Mouse (Mus musculus) neural tube, embryonic 11.5 days (tissue): ENCODE measurements around the gene Dis3l. TPM values are rescaled to one million over a fixed set of nuclear protein-coding genes. Genes with fewer than 3 reads are reported as not detected.
"Not testable (repeated sequence)": the region's sequence is repeated elsewhere in the genome, so short reads cannot be mapped to it uniquely, and the experiment has no call there.

Source experiments
- ATAC-seq: fragments of 200-750 bp; cut with Nextera tagmentation; 2 replicates; pipeline ENCODE4 v1.8.0; 2017; ENCODE audit warnings: moderate number of reproducible peaks, mild to moderate bottlenecking, moderate TSS enrichment, moderate library complexity; ENCODE audit not compliant: insufficient read depth, low FRiP score, low TSS enrichment
- DNase-seq: peaks from one replicate; pipeline ENCODE4 v3.0.0-alpha.2; 2015; ENCODE audit warnings: low spot score
- H3K27ac ChIP-seq: fragments of 300-500 bp; sonication (generic); 2 replicates; pipeline ENCODE4 v1.5.1; 2014; ENCODE audit warnings: low read depth, mild to moderate bottlenecking, low read length
- H3K27me3 ChIP-seq: fragments of 300-500 bp; sonication (generic); 2 replicates; pipeline ENCODE4 v1.6.1; 2014; ENCODE audit warnings: mild to moderate bottlenecking, low read length, mixed read lengths; ENCODE audit not compliant: control insufficient read depth, insufficient read depth
- H3K36me3 ChIP-seq: fragments of 300-500 bp; sonication (generic); 2 replicates; pipeline ENCODE4 v1.6.1; 2014; ENCODE audit warnings: mild to moderate bottlenecking, low read length, moderate library complexity, mixed read lengths; ENCODE audit not compliant: control insufficient read depth, insufficient read depth
- H3K4me1 ChIP-seq: fragments of 300-500 bp; sonication (generic); 2 replicates; pipeline ENCODE4 v1.6.1; 2014; ENCODE audit warnings: low read length, mixed read lengths; ENCODE audit not compliant: control insufficient read depth, insufficient read depth
- H3K4me2 ChIP-seq: fragments of 300-500 bp; sonication (generic); 2 replicates; pipeline ENCODE4 v1.6.1; 2014; ENCODE audit warnings: low read depth, mild to moderate bottlenecking, moderate library complexity
- H3K4me3 ChIP-seq: fragments of 300-500 bp; sonication (generic); 2 replicates; pipeline ENCODE4 v1.5.1; 2014; ENCODE audit warnings: low read depth, low read length
- H3K9ac ChIP-seq: fragments of 300-500 bp; sonication (generic); 2 replicates; pipeline ENCODE4 v1.6.1; 2014; ENCODE audit warnings: mild to moderate bottlenecking, low read length
- H3K9me3 ChIP-seq: fragments of 300-500 bp; sonication (generic); 2 replicates; pipeline ENCODE4 v1.6.1; 2016; ENCODE audit warnings: low read length; ENCODE audit not compliant: control insufficient read depth
- WGBS: fragments of 180-500 bp; shearing (Covaris S2); extraction: QIAGEN DNeasy Blood & Tissue Kit; methylation state at CpG from one replicate; pipeline ENCODE4 v1.1.7; 2014; 5-methylcytosine and 5-hydroxymethylcytosine counted together
- polyA plus RNA-seq: library from polyadenylated mRNA; unstranded; fragments of >200 nt; fragmentation: Nextera tagmentation; extraction: Ambion mirVana; gene quantifications from 2 replicates; pipeline ENCODE4 v1.2.1, GENCODE M21; 2014

The Dis3l gene
- polyA plus RNA-seq, 1 experiment from 2014 or later, result 25.4 TPM

DNA sequence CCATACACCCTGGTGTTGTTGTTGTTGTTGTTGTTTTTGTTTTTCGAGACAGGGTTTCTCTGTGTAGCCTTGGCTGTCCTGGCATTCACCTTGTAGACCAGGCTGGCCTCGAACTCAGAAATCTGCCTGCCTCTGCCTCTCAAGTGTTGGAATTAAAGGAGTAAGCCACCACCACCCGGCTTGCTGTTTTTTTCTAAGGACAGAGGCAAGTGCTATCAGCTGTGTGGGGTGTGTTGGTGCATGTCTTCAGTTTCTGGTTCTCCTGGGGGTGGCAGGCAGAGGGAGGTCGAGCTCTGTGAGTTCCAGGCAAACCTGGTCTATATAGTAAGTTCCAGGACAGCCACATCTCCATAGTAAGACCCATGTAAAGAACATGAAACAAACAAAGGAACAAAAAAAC is 66.8 kb downstream of the Dis3l start:
- Histone ChIP-seq H3K4me3 (no peak overlapping the region), H3K27me3 (no peaks in the 10 kb centered on the region), H3K9me3 (no peaks in the 10 kb centered on the region), H3K27ac (no peak overlapping the region), H3K36me3 (no peaks in the 10 kb centered on the region), H3K4me1 (no peaks in the 10 kb centered on the region), H3K4me2 (no peak overlapping the region), H3K9ac (no peak overlapping the region)
- DNase-seq (no peak), ATAC-seq (no peak)
- WGBS, result 85% methylated on average over 4 of the region's 4 CpGs

DNA sequence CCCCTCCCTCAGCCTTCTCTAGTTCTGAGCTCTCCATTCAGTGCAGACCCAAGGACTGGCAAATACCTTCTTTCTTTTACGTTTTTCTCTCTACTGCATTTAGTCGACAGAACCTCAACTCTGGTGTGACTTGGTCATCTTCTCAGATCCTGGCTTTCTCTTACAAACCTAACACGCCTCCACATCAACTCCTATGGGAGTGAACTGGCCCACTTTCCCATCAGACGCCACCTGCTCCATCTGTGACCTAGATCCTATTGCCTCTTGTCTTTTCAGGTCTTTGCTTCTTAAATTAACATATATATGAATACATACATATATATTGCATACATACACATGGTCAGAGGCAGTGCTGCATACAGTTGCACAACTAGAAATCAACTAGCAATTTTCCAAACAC is 67.3 kb downstream of the Dis3l start:
- DNase-seq, result no peak
- Histone ChIP-seq H3K4me3 (no peak overlapping the region), H3K4me2 (no peak overlapping the region), H3K27ac (no peak overlapping the region), H3K9ac (no peak overlapping the region), H3K36me3 (no peaks in the 10 kb centered on the region), H3K9me3 (no peaks in the 10 kb centered on the region), H3K27me3 (no peaks in the 10 kb centered on the region), H3K4me1 (no peaks in the 10 kb centered on the region)
- no peak for ATAC-seq
- WGBS, result 71% methylated on average over 4 of the region's 4 CpGs

DNA sequence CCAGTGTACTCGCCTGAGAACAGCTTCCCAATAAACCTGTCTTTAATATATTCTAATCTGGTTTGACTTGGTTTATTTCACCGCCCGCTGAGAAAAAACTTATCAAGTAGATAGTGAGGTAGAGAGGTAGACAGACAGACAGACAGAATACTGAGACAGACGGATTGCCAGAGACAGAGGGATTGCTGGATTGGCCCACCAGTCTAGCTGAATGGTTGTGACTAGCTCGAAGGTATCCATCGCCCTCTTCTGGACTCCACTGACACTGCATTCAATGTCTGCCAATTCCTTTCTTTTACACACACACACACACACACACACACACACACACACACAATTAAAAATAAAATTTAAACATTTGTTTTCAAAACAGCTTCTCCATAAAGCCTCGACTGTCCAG is 68.5 kb downstream of the Dis3l start:
- ATAC-seq, result no peak
- WGBS, result 54% methylated on average over 7 of the region's 7 CpGs

DNA sequence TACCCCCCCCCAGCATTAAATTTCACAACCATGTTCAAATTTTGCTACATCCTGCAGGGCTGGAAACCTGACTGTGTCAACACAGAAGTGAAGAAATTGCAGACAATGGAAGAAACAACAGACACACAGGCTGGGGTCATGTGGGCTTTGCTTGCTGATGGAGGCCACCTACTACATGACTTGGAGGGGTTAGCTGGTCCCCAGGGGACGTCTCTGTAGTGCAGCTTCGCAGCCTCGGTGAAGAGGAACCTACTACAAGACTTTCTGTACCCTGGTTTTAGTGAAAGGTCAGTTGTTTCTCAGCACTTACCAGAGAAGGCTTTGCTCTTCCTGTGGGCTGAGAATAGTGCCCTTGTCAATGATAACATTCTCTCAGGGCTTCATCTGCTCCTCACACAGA is 69.8 kb downstream of the Dis3l start:
- no peaks in the 10 kb centered on the region for H3K27me3 ChIP-seq

More for the DNA sequence above, 68.5 kb downstream of the Dis3l start:
- DNase-seq, result peak; percentile 37
- no peaks in the 10 kb centered on the region for H3K4me1 ChIP-seq
- H3K4me3 ChIP-seq, result no peak overlapping the region
- no peak overlapping the region for H3K9ac ChIP-seq
- no peaks in the 10 kb centered on the region for H3K36me3 ChIP-seq
- no peak overlapping the region for H3K4me2 ChIP-seq
- no peaks in the 10 kb centered on the region for H3K27me3 ChIP-seq
- no peaks in the 10 kb centered on the region for H3K9me3 ChIP-seq
- no peak overlapping the region for H3K27ac ChIP-seq

DNA sequence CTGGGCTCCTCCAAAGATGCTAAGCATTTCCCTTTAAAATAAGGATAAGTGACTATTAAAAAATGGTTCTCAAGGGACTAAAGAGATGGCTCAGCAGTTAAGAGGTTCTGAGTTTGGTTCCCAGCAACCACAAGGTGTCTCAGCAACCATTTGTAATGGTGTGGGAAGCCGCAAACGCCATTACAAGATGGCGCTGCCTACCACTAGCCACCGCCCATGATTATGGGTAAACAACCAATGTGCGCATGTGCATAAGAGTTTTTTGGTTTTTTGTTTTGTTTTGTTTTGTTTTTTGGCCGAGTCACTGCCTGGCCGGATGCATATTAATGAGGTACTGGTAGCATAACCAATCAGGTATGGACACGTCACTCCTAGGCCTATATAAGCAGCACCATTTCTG is 72.3 kb downstream of the Dis3l start:
- not testable (repeated sequence) for H3K4me1 ChIP-seq, ATAC-seq, H3K9me3 ChIP-seq, H3K4me2 ChIP-seq, DNase-seq, H3K36me3 ChIP-seq, H3K27ac ChIP-seq, H3K9ac ChIP-seq, H3K4me3 ChIP-seq, H3K27me3 ChIP-seq
- WGBS, result 92% methylated on average over 8 of the region's 8 CpGs

More for the DNA sequence above, 69.8 kb downstream of the Dis3l start:
- no peak overlapping the region for H3K4me3 ChIP-seq
- H3K36me3 ChIP-seq, result no peaks in the 10 kb centered on the region
- H3K9ac ChIP-seq, result no peak overlapping the region
- H3K9me3 ChIP-seq, result no peaks in the 10 kb centered on the region
- H3K4me2 ChIP-seq, result no peak overlapping the region
- DNase-seq (no peak), ATAC-seq (no peak)
- no peaks in the 10 kb centered on the region for H3K4me1 ChIP-seq
- 71% methylated on average over 3 of the region's 3 CpGs for WGBS
- H3K27ac ChIP-seq, result no peak overlapping the region

DNA sequence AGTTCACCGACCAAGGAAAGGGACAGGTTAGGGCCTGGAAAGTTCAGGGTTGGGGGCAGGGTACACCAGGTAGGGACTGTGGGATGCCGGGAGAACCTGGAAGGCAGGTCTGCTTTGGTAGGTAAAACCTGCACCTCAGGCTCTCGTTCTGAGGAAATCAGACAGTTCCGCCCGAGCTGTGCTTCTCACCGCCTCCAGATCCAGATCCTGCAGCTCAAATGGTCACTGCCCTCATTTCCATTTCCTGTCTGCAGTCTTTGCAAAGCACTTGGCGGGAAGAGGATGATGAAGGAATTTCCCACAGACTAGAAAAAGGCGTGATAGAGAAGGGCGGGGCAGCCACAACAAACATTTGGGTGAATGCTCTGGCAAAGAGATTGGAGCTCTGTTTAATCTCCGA is 72.9 kb downstream of the Dis3l start:
- no peak for ATAC-seq
- no peaks in the 10 kb centered on the region for H3K27me3 ChIP-seq
- WGBS, result 90% methylated on average over 10 of the region's 10 CpGs

DNA sequence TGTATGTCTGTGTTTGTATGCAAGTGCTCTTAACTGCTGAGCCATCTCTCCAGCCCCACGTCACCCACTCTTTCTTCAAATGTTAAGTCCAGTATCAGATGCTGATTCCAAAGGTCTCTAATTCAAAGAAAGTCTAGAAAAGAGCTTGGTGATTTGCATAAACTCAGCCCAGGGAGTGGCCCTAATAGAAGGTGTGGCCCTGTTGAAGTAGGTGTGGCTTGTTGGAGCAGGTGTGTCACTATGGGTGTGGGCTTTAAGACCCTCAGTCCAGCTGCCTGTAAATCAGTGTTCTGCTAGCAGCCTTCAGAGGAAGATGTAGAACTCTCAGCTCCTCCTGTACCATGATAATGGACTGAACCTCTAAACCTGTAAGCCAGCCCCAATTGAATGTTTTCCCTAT is 73.9 kb downstream of the Dis3l start:
- 94% methylated on average over 1 of the region's 1 CpGs for WGBS
- Histone ChIP-seq H3K4me3 (no peak overlapping the region), H3K27ac (no peak overlapping the region), H3K4me2 (no peak overlapping the region), H3K27me3 (no peaks in the 10 kb centered on the region), H3K36me3 (no peaks in the 10 kb centered on the region), H3K9ac (no peak overlapping the region), H3K4me1 (no peaks in the 10 kb centered on the region), H3K9me3 (no peaks in the 10 kb centered on the region)
- DNase-seq (no peak), ATAC-seq (no peak)

More for the DNA sequence above, 72.9 kb downstream of the Dis3l start:
- H3K4me3 ChIP-seq, result no peak overlapping the region
- no peaks in the 10 kb centered on the region for H3K4me1 ChIP-seq
- no peak overlapping the region for H3K27ac ChIP-seq
- H3K9ac ChIP-seq, result no peak overlapping the region
- no peak for DNase-seq
- H3K4me2 ChIP-seq, result no peak overlapping the region
- H3K36me3 ChIP-seq, result no peaks in the 10 kb centered on the region
- H3K9me3 ChIP-seq, result no peaks in the 10 kb centered on the region

DNA sequence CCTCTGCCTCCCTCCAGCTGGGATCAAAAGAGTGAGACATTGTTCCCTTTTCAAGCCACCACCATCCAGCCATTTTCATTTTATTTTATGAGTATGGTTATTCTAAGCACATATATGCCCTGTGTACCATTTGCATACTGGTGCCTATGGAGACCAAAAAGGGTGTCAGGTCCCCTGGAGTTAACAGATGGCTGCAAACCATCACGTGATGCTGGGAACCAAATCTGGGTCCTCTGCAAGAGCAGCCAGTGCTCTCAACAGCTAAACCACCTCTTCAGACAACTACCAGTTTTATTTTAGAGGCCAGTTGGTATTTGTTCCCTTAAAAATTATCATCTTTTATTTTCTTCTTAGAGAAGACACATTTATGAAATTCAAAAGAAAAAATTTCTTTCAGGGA is 76.3 kb downstream of the Dis3l start:
- no peak overlapping the region for H3K4me2 ChIP-seq
- 34% methylated on average over 1 of the region's 1 CpGs for WGBS
- DNase-seq, result no peak
- no peaks in the 10 kb centered on the region for H3K4me1 ChIP-seq
- no peak overlapping the region for H3K9ac ChIP-seq
- no peaks in the 10 kb centered on the region for H3K9me3 ChIP-seq
- H3K27ac ChIP-seq, result no peak overlapping the region
- no peak overlapping the region for H3K4me3 ChIP-seq
- no peak for ATAC-seq
- no peaks in the 10 kb centered on the region for H3K27me3 ChIP-seq
- H3K36me3 ChIP-seq, result no peaks in the 10 kb centered on the region

DNA sequence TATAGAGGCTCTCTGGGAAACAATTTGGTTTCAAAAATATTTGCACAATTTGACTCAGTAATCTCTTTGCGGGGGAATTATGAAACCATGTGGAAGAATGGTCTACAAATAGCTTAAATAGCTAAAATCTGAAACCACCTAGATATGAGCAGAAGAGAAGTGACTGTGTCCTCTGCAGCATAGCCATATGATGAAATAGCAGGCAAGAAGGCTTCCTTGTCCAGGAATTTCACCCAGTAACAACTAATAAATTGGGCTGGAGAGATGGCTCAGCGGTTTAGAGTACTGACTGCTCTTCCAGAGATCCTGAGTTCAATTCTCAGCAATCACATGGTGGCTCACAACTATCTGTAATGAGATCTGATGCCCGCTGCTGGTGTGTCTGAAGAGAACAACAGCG is 80.1 kb downstream of the Dis3l start:
- H3K4me3 ChIP-seq, result no peak overlapping the region
- DNase-seq, result no peak
- no peak overlapping the region for H3K27ac ChIP-seq
- H3K9ac ChIP-seq, result no peak overlapping the region
- WGBS, result 91% methylated on average over 4 of the region's 4 CpGs
- no peak overlapping the region for H3K4me2 ChIP-seq
- no peaks in the 10 kb centered on the region for H3K9me3 ChIP-seq
- ATAC-seq, result no peak
- H3K36me3 ChIP-seq, result no peaks in the 10 kb centered on the region
- H3K27me3 ChIP-seq, result no peaks in the 10 kb centered on the region
- H3K4me1 ChIP-seq, result no peaks in the 10 kb centered on the region
